In the genomic region with DNA sequence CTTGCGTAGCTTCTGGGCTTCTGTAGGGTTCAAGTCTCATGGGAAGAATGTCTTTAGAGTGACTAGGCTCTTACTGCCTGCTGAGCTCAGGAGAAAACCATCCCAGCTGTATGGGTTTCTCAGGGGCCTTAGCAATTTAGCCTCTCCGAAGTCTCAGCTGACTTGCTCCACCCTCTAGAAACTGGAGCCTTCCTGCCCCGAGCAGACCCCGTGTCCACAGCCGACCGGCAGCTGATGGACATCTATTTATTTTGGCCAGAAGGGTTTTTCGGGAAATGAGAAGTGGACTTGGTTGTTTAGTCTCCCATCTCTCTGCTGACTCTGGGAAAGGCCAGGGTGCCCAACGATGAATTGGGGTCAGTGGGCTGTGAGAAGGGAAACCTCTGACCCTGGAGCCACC, we compare ENCODE assay signal across 25 mouse cellular contexts. TPM values are rescaled to one million over a fixed set of nuclear protein-coding genes. Genes with fewer than 3 reads are reported as not detected.
DNase-seq lines count a peak whose midpoint lies in the region; ATAC-seq and TF ChIP-seq lines count a peak whose summit lies in the region.
"Had no signal": no experiment of that assay in that cellular context is flagged by ENCODE, and none has a peak within 500 bp of the region (broad histone marks: within the 10 kb centered on the region; RNA-seq: fewer than 3 reads in every experiment).

No protein-coding gene starts in this region.

- 24% methylated on average over 8 of the region's 8 CpGs for WGBS in kidney, embryonic 15.5 days

- no peaks in the 10 kb centered on the region for H3K36me3 ChIP-seq in kidney, embryonic 15.5 days
- H3K36me3 ChIP-seq: forebrain, embryonic 15.5 days; heart, embryonic 15.5 days; hindbrain, embryonic 12.5 days; limb, embryonic 15.5 days; neural tube, embryonic 13.5 days had no signal

- no peak overlapping the region for H3K9ac ChIP-seq in kidney, embryonic 15.5 days
- H3K9ac ChIP-seq: forebrain, embryonic 15.5 days; heart, embryonic 15.5 days; hindbrain, embryonic 12.5 days; limb, embryonic 15.5 days; liver, embryonic 14.5 days; lung, embryonic 14.5 days; neural tube, embryonic 13.5 days had no signal

- H3K4me3 ChIP-seq in gastrocnemius, adult 2 months = no peak overlapping the region
- H3K4me3 ChIP-seq in kidney, embryonic 15.5 days (replicated peaks) = no peak overlapping the region
- H3K4me3 ChIP-seq: forebrain, embryonic 15.5 days; heart, embryonic 15.5 days; hindbrain, embryonic 12.5 days; limb, embryonic 15.5 days; myocyte; neural tube, embryonic 13.5 days had no signal

- no peak overlapping the region for H3K4me2 ChIP-seq in kidney, embryonic 15.5 days
- H3K4me2 ChIP-seq: forebrain, embryonic 15.5 days; heart, embryonic 15.5 days; hindbrain, embryonic 12.5 days; limb, embryonic 15.5 days; lung, embryonic 14.5 days; neural tube, embryonic 13.5 days had no signal

- no peak for DNase-seq in gastrocnemius, adult 2 months
- no peak for DNase-seq in gastrocnemius, adult 18-20 months (ENCODE audit: low spot score)
- DNase-seq in kidney, adult 11 months = peak; percentile 42
- no peak for DNase-seq in kidney, adult 18-20 months
- DNase-seq in kidney, postnatal 4 days = peak; percentile 48 to 68
- DNase-seq in right cerebral cortex, postnatal 14 days = no peak
- no peak for DNase-seq in ovary, postnatal 36 days (ENCODE audit: low spot score)
- DNase-seq: adrenal gland, postnatal 10 days; cerebellum, adult 2 months; cerebellum, postnatal 36 days; embryo, embryonic 11 days; gastrocnemius, postnatal 14 days; layer of hippocampus, adult 9-11 months; left cerebral cortex, postnatal 4 days; lung, embryonic 14.5 days; lung, postnatal 4 days had no signal

- peaks cover 22% of the 10 kb centered on the region for H3K4me1 ChIP-seq in kidney, embryonic 15.5 days
- H3K4me1 ChIP-seq: forebrain, embryonic 15.5 days; limb, embryonic 15.5 days; neural tube, embryonic 13.5 days had no signal

- peak; percentile 61 for ATAC-seq in kidney, embryonic 15.5 days (replicated peaks; ENCODE audit: low FRiP score)
- ATAC-seq: forebrain, embryonic 15.5 days; midbrain, embryonic 16.5 days had no signal

- no peak for TF ChIP-seq CTCF in gastrocnemius, adult 2 months (IDR thresholded peaks at IDR 0.05)

- intact Hi-C loops in gastrocnemius, adult 2 months (cut with DNase I) = no loop called here

- no peaks in the 10 kb centered on the region for H3K27me3 ChIP-seq in kidney, embryonic 15.5 days
- H3K27me3 ChIP-seq: forebrain, embryonic 15.5 days; heart, embryonic 15.5 days; hindbrain, embryonic 12.5 days; limb, embryonic 15.5 days; neural tube, embryonic 13.5 days had no signal

- 0 out of 2 replicates have a peak overlapping the region, but pooled peaks have one; percentile 6 for H3K27ac ChIP-seq in gastrocnemius, adult 2 months
- H3K27ac ChIP-seq in kidney, embryonic 15.5 days = 0 out of 2 replicates have a peak overlapping the region, but pooled peaks have one; percentile 34
- H3K27ac ChIP-seq: forebrain, embryonic 15.5 days; heart, embryonic 15.5 days; hindbrain, embryonic 12.5 days; limb, embryonic 15.5 days; liver, embryonic 14.5 days; neural tube, embryonic 13.5 days had no signal

- peaks cover 4% of the 10 kb centered on the region; the same call in 1 of the 2 replicates for H3K9me3 ChIP-seq in kidney, embryonic 15.5 days (replicated peaks)
- H3K9me3 ChIP-seq: forebrain, embryonic 15.5 days; heart, embryonic 15.5 days; hindbrain, embryonic 12.5 days; limb, embryonic 15.5 days; neural tube, embryonic 13.5 days had no signal

RNA-seq across cellular contexts. Expression of gene Pofut2, which starts 18.3 kb away (rescaled TPM):
- 10 to 100 TPM; 21.9 to 25.2 TPM for total RNA-seq in gastrocnemius, adult 2 months (2021)
- total RNA-seq in gastrocnemius, adult 18-20 months (2021) = 10 to 100 TPM; 19.3 to 22.1 TPM
- polyA plus RNA-seq in kidney, embryonic 15.5 days (2015; fragmentation: Nextera tagmentation; extraction: Ambion mirVana) = 118 and 134 TPM in 2 replicates

Comparison
In these comparisons a context has a peak if more than half of its experiments do, and no peak if none do; other contexts are left out.
1. DNase-seq: peak in kidney, adult 11 months (single experiment) and kidney, postnatal 4 days (2 of 2); none in gastrocnemius, adult 2 months (single experiment), gastrocnemius, adult 18-20 months (single experiment), kidney, adult 18-20 months (single experiment), right cerebral cortex, postnatal 14 days (single experiment) and ovary, postnatal 36 days (single experiment).